Mouse (Mus musculus) liver, embryonic 18 days (tissue): ENCODE results near the gene Blzf1. TPM values are rescaled to one million over a fixed set of nuclear protein-coding genes. Genes with fewer than 3 reads are reported as not detected.

Experiments
- polyA plus RNA-seq: library from polyadenylated mRNA; depleted of rRNA; stranded (reverse); fragments of >200 nt; gene quantifications from 2 replicates; pipeline ENCODE4 v1.2.3, GENCODE M21; 2012; rRNA removed

Blzf1 gene
- polyA plus RNA-seq, result 5.0 and 5.1 TPM in 2 replicates

GRCm38 (mm10) chr1:164307124-164307751 lies at the start of gene Blzf1:
TSS of gene Blzf1 (minus strand) at chr1:164307489.

GRCm38 (mm10) chr1:164303821-164304220 lies 3.5 kb downstream of the Blzf1 start, which contains the start of gene Nme7:
TSS of gene Nme7 (plus strand) at chr1:164304121.

GRCm38 (mm10) chr1:164275455-164275954 lies 31.8 kb downstream of the Blzf1 start, which contains the start of gene Ccdc181:
TSS of gene Ccdc181 (plus strand) at chr1:164275585.

GRCm38 (mm10) chr1:164248465-164249331 lies 58.6 kb downstream of the Blzf1 start, which contains the start of gene Slc19a2:
TSS of gene Slc19a2 (plus strand) at chr1:164249046.

Other genes with a start within 250 kb of the Blzf1 start
- 12.2 and 12.4 TPM in 2 replicates for gene Sell, start 245.5 kb downstream of the Blzf1 start, polyA plus RNA-seq
- gene Selp, start 192.2 kb downstream of the Blzf1 start, polyA plus RNA-seq, result 0.78 and 0.87 TPM in 2 replicates
- gene F5, start 155.7 kb downstream of the Blzf1 start, polyA plus RNA-seq, result 23.0 and 23.1 TPM in 2 replicates
- gene Slc19a2, start 58.4 kb downstream of the Blzf1 start, polyA plus RNA-seq, result 27.1 and 35.8 TPM in 2 replicates
- 1.8 TPM in 2 replicates for gene Ccdc181, start 31.9 kb downstream of the Blzf1 start, polyA plus RNA-seq
- 4.5 and 4.9 TPM in 2 replicates for gene Nme7, start 3.4 kb downstream of the Blzf1 start, polyA plus RNA-seq
- 24.8 and 28.4 TPM in 2 replicates for gene Atp1b1, start 150.9 kb upstream of the Blzf1 start, polyA plus RNA-seq